Mouse (Mus musculus) hindlimb bud, embryonic 11.5 days (tissue): ENCODE data around the gene Cpvl.

ENCODE experiments used
- DNase-seq: peaks from one replicate; pipeline ENCODE4 v3.0.0-alpha.2; 2012; ENCODE audit warnings: low read depth, low spot score; ENCODE audit errors: extremely low spot score

Gene Cpvl

DNA sequence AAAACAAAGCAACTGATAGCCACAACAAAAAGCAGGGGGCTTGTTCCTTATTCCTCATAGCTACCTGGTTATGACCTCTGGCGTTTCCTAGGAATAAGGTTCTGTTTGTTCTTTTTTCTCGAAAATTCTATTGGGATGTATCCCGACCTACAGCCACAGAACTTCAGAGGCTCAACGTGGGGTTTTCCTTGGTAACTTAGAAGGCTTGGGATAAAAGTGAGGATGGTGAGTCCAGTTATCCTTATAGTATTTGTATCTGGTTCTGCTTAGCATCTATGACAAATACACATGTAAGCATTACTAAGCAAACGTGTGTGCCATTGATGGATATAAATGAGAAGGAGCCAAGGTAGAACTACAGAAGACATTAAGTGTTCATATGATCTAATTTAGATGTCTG is at the start of gene Cpvl:
Gene Cpvl, minus strand, starts transcription at position 101 of the 400 bp plus-strand sequence.
- no peak for DNase-seq

DNA sequence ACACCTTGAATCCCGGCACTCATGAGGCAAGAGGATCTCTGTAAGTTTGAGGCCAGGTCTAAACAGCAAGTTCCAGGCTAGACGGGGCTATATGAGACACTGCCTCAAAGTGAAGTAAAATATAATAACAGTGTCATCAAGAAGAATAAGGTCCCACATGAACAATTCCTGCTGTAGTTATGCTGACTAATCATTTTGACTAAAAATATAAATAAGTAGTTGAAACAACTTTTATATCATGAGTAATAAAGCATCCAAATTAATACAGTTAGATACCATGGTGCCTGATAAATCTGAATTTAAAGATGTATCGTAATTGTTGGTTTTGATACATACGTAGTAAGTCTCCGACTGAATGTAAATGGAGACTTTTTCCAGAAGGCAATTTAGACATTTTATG is 45.4 kb upstream of the Cpvl start:
- DNase-seq, result no peak

DNA sequence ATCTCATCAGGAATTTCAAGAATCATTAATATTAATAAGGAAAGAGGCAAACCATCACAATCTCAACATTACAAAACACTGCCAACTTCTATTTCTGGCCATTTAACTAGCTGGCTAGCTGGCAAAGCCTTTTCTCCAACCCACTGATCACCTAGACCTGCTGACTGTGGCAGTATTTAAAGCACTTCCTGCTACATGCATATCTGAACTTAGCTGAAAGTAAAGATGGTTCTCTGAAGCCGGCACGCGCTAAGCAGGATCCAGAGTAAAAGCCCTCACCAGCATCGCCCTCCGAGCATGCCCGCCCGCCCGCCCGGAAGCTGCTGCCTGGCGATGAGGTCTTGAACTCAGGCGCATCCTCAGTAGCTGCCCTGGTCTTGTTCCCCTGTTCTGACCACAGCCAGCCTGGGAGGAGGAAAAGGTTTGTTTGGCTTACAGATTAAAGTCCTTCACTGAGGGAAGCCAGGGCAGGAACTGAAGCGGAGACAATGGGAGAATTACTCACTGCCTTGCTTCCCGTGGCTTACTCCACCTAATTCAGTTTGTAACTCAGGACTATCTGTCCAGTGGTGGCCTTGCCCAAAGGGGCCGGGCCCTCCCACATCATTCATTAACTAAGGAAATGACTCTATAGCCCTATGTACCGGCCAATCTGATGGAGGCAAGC is 42.8 kb upstream of the Cpvl start:
- DNase-seq, result no peak

DNA sequence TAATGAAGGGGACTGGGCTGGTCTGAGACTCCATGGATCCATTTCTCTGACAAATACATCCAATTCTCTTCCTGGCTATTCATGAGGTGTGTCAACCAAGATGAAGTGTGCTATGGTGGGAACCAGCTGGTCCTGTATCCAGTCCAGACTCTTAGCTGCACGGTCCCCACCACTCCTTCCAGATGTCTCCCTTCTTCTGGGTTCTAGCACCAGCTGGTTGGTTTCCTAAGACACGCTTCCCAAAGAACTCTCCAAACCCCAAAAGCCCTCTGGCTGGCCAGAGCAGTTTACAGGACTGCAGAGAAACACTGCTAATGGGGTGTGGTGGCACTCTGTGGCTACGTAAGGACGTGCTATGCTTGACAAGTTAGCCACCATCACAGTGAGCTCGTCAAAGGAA is 40.4 kb upstream of the Cpvl start:
- DNase-seq, result no peak

DNA sequence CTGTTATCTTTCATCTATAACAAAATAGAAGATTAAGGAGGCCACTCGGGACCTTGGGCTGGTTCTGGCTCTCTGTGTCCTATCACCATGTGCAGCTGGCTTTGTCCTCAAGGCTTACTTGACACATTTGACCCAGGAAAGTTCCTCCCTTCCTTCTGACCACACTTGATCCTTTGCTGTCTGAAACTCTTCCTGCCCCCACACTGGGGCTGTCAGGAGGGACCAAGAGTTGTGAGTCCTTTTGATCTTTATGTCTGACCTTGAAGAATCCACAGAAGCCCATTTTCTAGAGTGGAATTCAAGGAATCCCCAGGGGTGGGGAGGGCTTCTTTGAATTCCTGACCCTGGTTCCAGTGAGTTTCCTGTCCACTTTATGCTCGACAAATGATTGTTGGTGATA is 39.6 kb upstream of the Cpvl start:
- no peak for DNase-seq

DNA sequence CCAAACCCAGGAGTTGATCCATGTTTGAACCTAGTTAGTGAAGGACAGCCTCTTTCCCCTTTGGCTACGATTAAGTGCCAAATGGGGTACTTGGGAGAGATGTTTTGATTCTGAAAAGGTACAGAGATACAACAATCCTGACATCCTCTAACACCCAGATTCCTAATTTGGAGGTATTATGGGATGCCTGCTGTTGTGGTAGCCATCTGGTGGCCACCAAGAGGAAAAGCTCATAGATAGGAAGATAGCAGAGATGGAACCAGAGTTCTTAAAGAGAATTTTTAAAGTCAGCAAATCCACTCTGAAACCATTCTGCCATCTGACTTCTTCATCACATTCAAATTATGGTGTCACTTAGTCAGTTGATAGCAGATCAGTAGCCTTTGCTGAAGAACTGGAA is 33.7 kb upstream of the Cpvl start:
- no peak for DNase-seq

DNA sequence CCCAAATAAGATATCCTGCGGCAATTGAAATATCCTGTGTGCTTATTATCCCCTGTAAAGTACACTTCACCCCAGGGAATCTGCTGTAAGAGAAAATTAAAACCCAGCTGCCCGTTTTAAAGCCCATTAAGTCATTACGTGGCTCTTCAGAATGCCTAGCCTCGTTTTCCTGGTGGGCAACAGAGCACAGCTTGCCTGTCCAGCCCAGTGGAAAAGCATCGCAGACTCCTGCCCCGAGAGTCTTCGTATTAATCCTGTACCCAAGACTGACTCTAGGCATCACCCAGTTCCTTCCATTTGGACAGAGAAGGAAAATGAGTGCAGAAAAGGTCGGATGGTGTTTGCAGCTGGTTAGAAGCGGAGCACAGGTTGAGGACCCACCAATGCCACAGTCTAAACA is 31.9 kb upstream of the Cpvl start:
- DNase-seq, result no peak

DNA sequence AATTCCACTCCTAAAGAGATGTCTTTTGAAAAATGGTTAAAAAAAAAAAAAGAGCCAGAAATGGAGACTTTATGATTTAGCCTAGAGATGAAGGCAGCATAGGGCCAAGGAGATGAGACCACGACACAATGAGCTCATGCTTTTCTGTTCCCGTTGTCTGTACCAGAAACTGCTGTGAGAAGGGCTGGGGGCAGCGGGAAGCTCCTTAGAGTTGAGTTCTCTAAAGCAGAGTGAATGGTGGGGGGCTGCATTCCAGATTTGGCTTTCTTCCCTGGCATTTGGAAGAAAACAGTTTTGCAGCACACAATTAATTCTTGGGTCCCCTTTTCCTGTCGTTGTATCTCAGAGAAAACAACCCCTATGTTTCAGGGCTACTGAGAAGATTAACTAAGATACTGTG is 30.8 kb upstream of the Cpvl start:
- DNase-seq, result no peak

DNA sequence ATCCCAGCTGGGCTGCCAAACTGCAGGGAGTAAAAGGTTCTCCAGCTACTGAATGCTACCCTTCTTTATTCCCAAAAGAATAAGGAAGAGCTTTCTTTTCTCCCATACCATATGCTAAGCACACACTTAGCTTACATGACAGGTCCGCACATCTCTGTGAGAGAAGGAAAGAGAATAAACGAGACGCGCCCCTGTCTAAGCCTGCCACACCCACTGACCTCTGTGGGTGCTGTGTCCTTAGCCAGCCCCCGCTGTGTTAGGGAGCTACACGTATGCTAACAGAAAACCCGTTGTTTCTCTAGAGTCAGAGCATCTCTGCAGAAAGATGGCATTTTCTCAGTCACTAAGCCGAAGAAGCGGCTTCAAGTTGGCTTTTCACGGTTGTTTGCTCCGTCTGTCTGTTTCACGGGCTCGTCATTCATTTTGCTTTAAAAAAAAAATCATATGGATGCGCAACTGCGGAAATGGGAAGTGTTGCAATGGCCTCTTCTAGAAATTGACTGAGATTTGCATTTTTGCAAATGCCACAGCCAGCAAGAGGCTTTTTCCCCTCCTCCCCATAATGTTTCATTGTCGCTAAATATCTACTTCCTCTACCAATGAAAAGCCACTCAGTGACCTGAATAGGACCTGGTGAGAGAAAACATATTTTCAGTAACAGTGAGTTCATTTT is 30.1 kb upstream of the Cpvl start:
- no peak for DNase-seq

DNA sequence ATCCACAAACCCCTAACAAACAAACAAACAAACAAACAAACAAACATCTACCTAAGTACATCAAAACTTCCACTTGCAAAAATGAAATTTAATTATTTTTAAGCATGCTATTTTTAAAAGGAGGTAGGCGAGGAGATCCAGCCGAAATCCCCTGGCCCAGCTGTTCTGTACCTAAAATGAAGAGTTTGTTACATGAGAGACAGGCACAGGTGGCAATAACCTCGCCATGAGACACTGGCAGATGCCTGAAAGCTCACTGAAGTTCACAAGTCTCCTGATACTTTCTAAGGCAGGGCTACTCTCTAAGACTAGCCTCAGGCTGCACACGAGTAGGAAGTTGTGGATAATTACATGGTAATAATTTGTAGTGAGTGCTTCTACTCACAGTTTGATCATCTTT is 26.8 kb upstream of the Cpvl start:
- no peak for DNase-seq

DNA sequence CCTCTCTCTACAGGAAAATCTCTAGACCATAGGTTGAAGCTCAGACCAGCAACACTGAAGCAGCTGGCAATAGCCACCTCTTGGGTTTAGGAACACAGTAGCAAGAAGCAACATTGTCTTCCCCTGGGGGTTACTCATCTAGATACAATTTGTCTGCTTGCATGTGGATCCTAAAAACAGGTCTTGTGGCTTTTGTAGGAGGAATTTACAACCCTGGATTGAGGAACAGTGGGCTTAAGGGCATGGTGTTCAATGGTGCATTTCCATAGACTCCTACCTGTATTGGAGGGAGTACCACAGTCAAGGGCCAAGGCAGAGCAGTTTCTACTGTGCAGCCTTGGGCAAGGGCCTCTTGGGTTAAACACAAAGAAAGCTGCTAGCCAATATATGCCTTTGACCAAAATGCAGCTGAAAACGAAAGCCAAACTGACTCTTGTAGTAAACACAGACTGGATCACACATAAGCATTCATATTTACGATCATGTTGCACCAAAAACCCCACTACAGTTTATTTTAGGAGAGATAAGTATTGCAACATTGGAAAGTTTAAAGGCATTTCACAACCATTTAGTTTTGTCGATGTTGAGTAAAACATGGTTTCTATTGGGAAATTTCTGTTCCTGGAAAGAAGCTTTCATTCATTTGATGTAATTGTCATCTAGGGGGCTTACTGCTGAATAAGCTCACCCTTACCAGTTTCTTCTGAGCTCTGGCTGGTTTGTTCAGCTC is 17.9 kb upstream of the Cpvl start:
- no peak for DNase-seq

DNA sequence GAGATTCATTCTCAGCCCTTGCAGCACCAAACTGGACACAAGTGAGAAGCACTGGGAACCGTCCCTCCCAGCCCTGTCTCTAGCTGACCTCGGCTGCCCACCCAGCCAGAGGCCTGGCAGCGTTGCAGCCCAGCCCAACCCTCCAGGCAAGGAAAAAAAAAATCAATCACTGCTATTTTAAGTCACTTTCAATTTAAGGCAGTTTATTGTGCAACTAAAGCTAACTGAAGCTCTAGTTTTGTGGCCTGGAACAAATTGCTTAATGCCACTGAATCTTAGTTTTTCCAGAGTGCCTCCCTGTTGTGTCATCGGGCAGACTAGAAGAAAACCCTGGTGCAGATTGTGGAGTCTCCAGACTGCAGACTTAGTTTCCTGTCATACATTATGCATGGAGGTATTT is 17.0 kb upstream of the Cpvl start:
- no peak for DNase-seq

DNA sequence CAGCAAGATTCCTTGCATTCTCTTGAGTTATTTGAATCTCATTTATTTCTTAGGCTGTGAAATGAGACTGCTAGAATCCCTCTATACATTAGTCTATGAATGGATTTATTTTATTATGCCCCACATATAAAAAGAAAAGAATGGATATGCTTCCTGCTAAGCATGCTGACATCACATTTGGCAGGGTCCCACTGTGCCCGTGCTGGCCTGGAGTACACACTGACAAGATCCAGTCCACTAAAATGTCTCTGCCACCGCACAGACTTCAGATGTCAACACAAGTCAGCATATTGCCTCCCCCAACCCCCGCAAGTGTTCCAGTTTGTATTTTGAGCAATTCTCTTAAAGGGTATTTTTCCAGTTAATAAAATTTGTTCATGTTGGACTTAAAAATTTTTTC is 13.9 kb upstream of the Cpvl start:
- no peak for DNase-seq

DNA sequence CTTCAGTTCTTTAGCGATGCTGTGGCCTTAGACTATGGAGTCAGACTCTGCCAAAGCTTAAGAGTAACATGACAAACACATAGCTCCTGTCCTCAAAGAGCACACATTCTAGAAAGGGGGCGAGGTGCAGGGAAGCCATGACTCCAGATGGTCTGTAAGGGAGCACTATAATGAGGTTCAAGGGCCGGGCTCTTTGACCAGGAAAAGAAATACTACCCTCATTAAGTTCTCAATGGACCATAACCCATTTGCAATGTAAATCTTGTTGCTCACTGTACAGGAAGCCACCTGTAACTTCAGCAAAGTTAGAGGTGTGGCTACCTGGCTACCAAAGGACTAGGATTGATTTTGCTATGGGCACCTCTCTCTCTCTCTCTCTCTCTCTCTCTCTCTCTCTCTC is 8.8 kb upstream of the Cpvl start:
- no peak for DNase-seq

DNA sequence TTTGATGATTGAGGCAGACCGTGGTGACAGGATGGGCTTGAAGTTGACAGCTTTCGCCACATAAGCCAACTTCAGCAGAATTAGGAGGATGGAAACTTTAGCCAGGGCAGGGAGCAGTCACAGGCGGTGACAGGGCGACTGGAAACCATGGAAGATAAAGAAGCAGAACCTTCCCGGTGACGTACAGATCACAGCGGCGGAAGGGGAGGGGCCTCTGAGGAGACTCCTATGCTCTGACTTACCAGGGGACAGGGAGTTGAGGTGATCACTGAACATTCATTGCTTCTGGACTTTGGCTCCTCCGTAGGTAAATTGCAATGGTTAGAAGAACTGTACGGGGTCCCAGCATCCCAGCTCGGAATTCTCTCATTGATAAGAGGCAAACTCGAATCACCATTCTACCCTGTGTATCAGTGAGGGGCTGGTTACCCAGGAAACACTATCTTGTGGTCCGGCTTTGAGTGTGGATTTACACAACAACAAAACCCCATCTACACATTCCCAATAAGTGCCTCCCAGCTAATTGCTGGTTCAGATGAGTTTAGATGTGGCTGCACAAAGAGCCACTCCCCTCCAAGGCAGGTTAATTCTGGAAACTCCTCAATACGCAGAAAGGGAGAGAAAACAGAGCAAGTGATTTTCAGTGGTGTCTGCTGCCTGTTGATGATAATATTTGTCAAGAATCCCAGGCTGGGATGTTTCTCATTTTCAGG is 8.0 kb upstream of the Cpvl start:
- no peak for DNase-seq

DNA sequence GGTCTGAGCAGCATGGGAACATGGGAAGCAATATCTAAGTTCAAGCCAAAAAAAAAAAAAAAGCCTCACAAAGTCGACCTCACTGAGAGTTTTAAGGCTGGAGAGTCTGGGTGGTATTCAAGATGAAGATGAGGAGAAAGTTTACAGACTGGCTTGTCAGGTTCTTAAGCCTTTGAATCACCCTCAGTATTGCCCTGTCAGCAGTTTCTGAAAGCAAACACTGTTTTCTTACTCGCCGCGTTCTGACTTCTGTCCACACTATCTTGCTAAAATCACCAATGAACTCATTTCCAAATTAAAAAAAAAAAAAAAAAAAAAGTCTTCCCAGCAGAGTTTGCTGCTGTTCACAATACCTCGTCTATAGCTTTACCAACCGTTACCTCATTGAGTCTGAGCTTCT is 5.3 kb upstream of the Cpvl start:
- DNase-seq, result no peak

DNA sequence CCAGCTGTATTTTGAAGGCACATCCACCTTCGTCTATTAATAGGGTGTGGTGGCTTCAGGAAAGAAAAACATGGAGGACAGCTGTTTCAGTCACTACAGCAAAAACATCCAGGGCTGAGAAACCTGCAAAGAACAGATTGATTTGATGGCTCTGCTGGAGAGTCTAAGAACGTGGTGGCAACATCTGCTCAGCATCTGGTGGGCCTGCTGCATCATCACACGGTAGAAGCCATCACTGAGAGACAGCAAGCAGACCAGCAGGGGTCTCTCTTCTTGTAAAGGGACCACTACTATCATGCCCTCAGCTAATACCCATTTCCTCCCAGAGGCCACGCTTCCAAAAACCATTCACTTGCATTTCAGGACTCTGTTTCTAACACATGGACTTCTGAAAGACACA is 4.1 kb upstream of the Cpvl start:
- no peak for DNase-seq

DNA sequence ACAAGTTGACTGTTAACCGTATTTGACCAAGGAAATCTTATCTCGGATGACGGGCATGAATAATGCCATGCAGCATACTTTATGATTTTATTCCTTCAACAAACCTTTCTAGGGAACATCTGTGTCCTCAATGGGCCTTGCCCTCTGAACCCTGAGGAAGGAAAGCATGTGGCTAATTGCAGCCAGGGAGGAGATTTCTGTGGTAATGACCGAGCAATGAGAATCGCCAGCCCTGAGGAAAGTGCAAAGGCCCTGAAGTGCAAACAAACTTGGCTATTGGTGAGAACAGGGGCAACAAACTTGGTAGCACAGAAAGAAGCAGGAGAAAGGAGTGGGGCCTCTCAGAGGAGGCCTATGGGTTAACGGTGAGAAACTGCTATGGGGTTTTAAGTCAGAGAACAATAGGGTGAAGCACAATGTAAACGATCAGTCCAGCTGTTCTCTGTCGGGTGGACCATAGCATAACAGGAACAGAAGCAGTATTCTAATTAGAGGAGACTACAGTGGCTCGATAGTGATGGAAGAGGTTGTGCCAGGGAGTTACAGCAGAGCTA is 3.7 kb upstream of the Cpvl start:
- no peak for DNase-seq

DNA sequence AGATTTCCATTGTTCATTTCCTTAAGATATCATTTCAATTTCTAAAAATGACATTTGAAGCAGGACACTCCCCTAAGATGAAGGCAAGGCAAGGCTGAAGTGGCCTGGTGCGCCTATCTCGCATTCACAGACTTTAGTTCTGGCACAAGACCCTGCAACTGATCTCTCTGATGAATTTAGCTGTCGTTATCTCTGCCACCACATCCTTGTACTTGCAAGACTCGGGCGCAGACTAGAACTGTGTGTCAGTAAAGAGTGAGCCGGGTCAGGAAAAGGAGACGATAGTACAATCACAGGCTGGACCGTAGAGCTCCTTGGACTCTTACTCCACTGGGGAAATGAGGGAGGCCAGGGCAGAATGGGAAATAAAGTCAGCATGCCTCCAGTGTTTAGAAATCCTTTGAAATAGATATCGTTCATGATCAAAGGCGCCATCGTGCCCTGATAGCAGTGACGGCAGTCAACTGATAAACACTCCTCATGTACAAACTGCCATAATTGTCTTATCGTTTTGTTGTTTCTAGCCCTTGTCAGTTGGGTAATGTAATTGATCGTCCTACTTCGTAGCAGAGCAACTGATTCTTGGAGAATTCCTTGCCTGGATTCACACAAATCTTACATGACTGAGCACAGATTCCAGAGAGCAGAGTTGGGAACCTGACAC is 2.5 kb upstream of the Cpvl start:
- no peak for DNase-seq

DNA sequence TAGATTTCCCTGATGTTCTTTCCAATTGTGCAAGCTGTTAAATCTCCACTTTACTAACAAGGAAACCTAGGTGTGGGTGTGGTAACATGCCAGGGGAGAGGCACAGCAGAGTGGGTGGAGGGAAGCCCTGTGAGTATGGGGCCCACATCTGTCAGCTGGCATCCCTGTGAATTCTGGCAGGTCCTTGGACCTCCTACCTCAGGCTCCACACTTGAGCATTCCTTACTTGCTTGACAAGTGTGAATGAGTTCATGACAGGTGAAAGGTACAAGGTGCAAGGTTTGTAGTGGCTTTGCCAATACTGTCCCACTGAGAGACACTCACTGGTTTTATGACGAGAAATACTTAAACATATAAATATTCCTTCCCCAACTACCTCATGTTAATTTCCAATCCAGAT is 4.4 kb downstream of the Cpvl start:
- no peak for DNase-seq

DNA sequence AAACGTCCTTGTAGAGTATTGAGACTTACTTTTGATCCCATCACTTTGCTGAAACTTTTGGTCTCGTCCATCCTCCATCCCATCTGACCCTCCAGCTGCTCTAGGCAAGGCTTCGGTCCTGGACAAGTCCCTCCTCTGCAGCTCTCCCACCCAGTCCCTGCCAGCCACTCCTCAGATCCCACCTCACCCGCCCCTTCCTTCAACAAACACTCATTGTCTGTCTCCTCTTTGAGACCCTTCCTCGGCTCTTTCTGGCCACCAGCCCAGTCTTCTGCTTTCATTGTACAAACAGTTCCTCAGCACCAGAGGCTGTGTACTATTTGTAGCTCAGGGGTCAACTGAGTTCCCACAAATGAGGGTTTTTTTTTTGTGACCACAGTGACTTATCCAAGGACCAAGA is 5.0 kb downstream of the Cpvl start:
- no peak for DNase-seq
